Comparison of ENCODE assay signal across 8 mouse cellular contexts in the genomic region with DNA sequence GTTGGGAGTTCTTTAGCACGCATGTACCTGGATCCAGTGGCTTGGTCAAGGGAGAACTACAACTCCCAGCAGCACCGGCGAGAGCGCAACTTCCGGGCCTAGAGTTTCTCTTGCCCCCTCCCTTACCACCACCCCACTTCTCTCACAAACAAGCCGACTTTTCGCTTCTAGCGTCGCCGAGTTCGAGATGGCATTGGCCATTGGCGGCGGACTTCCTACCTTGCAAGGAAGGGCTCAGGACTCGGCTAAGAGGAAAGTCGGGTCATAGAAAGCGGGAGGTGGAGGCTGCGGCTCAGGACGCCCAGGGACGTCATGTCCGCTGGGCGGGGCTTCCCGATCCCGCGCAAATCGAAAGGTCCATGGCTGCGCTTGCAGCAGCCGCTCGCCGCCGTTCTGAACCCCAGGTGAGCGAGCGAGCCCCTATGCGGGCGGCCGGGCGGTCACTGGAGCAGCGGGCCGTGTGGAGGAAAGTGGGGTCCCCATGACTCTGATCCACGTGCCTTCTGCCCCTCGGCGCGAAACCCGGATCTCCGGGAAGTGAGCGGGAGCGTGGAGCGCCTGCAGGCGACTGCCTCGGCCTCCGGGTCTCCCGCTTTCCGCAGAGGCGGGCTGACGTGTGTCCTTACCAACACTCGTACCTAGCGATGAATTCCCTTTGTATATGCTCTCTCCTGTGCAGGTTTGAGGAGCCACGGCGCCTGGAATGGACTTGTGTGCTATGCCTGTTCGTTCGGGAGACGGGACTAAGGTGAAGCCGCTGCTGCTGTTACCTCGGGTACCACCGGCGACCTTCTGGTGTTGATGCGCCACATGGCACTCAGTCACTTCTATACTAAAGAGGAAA. TPM values are rescaled to one million over a fixed set of nuclear protein-coding genes. Genes with fewer than 3 reads are reported as not detected.
DNase-seq lines count a peak whose midpoint lies in the region; ATAC-seq lines count a peak whose summit lies in the region.

A gene (plus strand): TSS at position 129 of the 844 bp plus-strand sequence.

- peaks cover 15% of the 10 kb centered on the region for H3K4me1 ChIP-seq in hindbrain, embryonic 12.5 days

- no peaks in the 10 kb centered on the region for H3K9me3 ChIP-seq in hindbrain, embryonic 12.5 days (replicated peaks)

- whole genome bisulfite sequencing in hindbrain, embryonic 12.5 days: under 1% methylated on average over 66 of the region's 66 CpGs

- ATAC-seq in hindbrain, embryonic 12.5 days (ENCODE audit: low FRiP score): peak; percentile 98

- peak within 1 kb of the TSS; percentile 88 for H3K4me2 ChIP-seq in hindbrain, embryonic 12.5 days (replicated peaks)

- peak within 1 kb of the TSS; percentile 76; the same call in 1 of the 2 replicates for H3K27ac ChIP-seq in hindbrain, embryonic 12.5 days

- peak within 1 kb of the TSS; percentile 81 for H3K4me3 ChIP-seq in hindbrain, embryonic 12.5 days

- no peaks in the 10 kb centered on the region for H3K27me3 ChIP-seq in hindbrain, embryonic 12.5 days

- 0 out of 2 replicates have a peak, but pooled peaks cover 3% of the 10 kb centered on the region for H3K36me3 ChIP-seq in hindbrain, embryonic 12.5 days

- peak within 1 kb of the TSS; percentile 69 for H3K9ac ChIP-seq in hindbrain, embryonic 12.5 days

- peak; percentile 92 for DNase-seq in NIH3T3 (ENCODE audit: low read depth)
- peak; percentile 92 for DNase-seq in cerebellum, postnatal 10 days
- DNase-seq in frontal cortex, postnatal 10 days (ENCODE audit: low spot score in 2 of 2): peak; percentile 69 to 85
- peak; percentile 85 to 92 for DNase-seq in layer of hippocampus, postnatal 14 days (ENCODE audit: low spot score in 2 of 2)
- peak; percentile 88 for DNase-seq in lung, postnatal 14 days
- DNase-seq in retina, adult 2 months (ENCODE audit: low read depth, low spot score): peak; percentile 76
- peak; percentile 86 to 88 for DNase-seq in thymus, postnatal 36 days

RNA-seq across cellular contexts. Expression of the gene that starts here (rescaled TPM):
- polyA plus RNA-seq in hindbrain, embryonic 12.5 days (2016; fragmentation: Nextera tagmentation; extraction: Ambion mirVana): 52.8 and 54.5 TPM in 2 replicates
- 1 to 10 TPM; 1.4 to 3.0 TPM for total RNA-seq in layer of hippocampus, postnatal 14 days (2021)

Comparison
In these comparisons a context has a peak if more than half of its experiments do, and no peak if none do; other contexts are left out.
1. Peak in every context shown above with its lines: DNase-seq, ATAC-seq, H3K4me3 ChIP-seq and H3K27ac ChIP-seq.